Mouse (Mus musculus) telencephalon, adult 2 months (tissue): ENCODE data around the gene Arhgap27.
"Not testable (repeated sequence)": the region's sequence is repeated elsewhere in the genome, so short reads cannot be mapped to it uniquely, and the experiment has no call there.

Experiments
- DNase-seq: peaks from one replicate; pipeline ENCODE4 v3.0.0-alpha.2; 2011; ENCODE audit warnings: low read depth, low spot score

The Arhgap27 gene

GRCm38 (mm10) chr11:103363214-103364148, at the start of gene Arhgap27:
Arhgap27 (minus strand) TSS chr11:103363692.
- no peak for DNase-seq

- DNase-seq = no peak
Observed at GRCm38 (mm10) chr11:103412950-103413423, 49.5 kb upstream of the Arhgap27 start.

- DNase-seq = peak; percentile 88
Observed at GRCm38 (mm10) chr11:103411981-103412949, 48.8 kb upstream of the Arhgap27 start, which contains the start of gene Plekhm1. Plekhm1 (minus strand) TSS chr11:103412687.

- no peak for DNase-seq
Observed at GRCm38 (mm10) chr11:103411301-103411700, 47.8 kb upstream of the Arhgap27 start.

- DNase-seq = no peak
Observed at GRCm38 (mm10) chr11:103408880-103409279, 45.4 kb upstream of the Arhgap27 start.

GRCm38 (mm10) chr11:103407136-103407535, 43.6 kb upstream of the Arhgap27 start:
- not testable (repeated sequence) for DNase-seq

- DNase-seq = no peak
Observed at GRCm38 (mm10) chr11:103406551-103406950, 43.1 kb upstream of the Arhgap27 start.

- DNase-seq = no peak
Observed at GRCm38 (mm10) chr11:103405814-103406213, 42.3 kb upstream of the Arhgap27 start.

- no peak for DNase-seq
Observed at GRCm38 (mm10) chr11:103404618-103405017, 41.1 kb upstream of the Arhgap27 start.

- DNase-seq = no peak
Observed at GRCm38 (mm10) chr11:103403776-103404175, 40.3 kb upstream of the Arhgap27 start.

GRCm38 (mm10) chr11:103402738-103403137, 39.2 kb upstream of the Arhgap27 start:
- peak; percentile 76 for DNase-seq

GRCm38 (mm10) chr11:103402198-103402597, 38.7 kb upstream of the Arhgap27 start:
- no peak for DNase-seq

- DNase-seq = no peak
Observed at GRCm38 (mm10) chr11:103399986-103400385, 36.5 kb upstream of the Arhgap27 start.

GRCm38 (mm10) chr11:103399050-103399449, 35.6 kb upstream of the Arhgap27 start:
- DNase-seq = no peak

GRCm38 (mm10) chr11:103396682-103397081, 33.2 kb upstream of the Arhgap27 start:
- DNase-seq = no peak

GRCm38 (mm10) chr11:103396236-103396635, 32.7 kb upstream of the Arhgap27 start:
- no peak for DNase-seq

GRCm38 (mm10) chr11:103394604-103395003, 31.1 kb upstream of the Arhgap27 start:
- no peak for DNase-seq

- DNase-seq = no peak
Observed at GRCm38 (mm10) chr11:103394025-103394424, 30.5 kb upstream of the Arhgap27 start.

GRCm38 (mm10) chr11:103387870-103388526, 24.5 kb upstream of the Arhgap27 start:
- DNase-seq = no peak

GRCm38 (mm10) chr11:103386827-103387226, 23.3 kb upstream of the Arhgap27 start:
- DNase-seq = no peak

- DNase-seq = peak; percentile 63
Observed at GRCm38 (mm10) chr11:103381956-103382613, 18.6 kb upstream of the Arhgap27 start.
